Mouse (Mus musculus) neutrophil, adult 5-6 weeks (primary cell): Measurements from ENCODE around the gene Olfr105-ps. TPM values are rescaled to one million over a fixed set of nuclear protein-coding genes. Genes with fewer than 3 reads are reported as not detected.

ENCODE experiments used
- ATAC-seq: fragments of 151-379, 151-347 bp; 2 replicates; pipeline ENCODE4 v1.8.0; 2017; ENCODE audit warnings: mild to moderate bottlenecking, moderate TSS enrichment; ENCODE audit not compliant: insufficient number of reproducible peaks, poor library complexity, low FRiP score, severe bottlenecking; ENCODE audit errors: extremely low read depth
- total RNA-seq: library from RNA; stranded (forward); fragments of 200-1000 nt; gene quantifications from 2 replicates; pipeline ENCODE4 v1.2.3, GENCODE M21; 2017

The Olfr105-ps gene
- not detected in 2 replicates for total RNA-seq

GRCm38 (mm10) chr17:37378733-37379132 is at the start of gene Olfr105-ps:
Gene Olfr105-ps (plus strand): TSS chr17:37379033.
- ATAC-seq: no peak

GRCm38 (mm10) chr17:37339598-37339997 is 39.2 kb upstream of the Olfr105-ps start, which contains the start of gene Olfr103:
Gene Olfr103 (minus strand): TSS chr17:37339698.
- no peak for ATAC-seq

DNA sequence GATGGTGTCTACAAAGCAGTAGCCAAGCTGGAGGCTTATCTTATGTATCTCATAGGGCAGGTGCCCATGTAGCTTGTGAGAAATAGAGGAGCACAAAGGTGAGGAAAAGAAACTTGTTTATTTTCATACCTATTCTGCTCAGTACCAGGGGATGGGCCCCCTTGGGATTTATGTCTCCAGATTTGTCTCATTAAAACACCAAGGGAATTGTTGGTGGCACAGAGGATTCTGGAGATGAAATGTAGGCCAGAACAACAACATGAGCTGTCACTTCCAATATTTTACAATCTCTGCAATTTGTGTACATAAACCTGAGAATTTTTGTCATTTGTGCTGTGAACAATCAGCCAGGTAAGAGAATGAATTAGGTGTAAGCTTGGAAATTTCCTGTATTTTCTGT is 19.6 kb upstream of the Olfr105-ps start, which contains the start of gene Olfr104-ps:
Gene Olfr104-ps (plus strand): TSS at position 301 of the 400 bp plus-strand sequence.
- ATAC-seq: no peak

- ATAC-seq: no peak
Measured at GRCm38 (mm10) chr17:37390093-37390492, 11.3 kb downstream of the Olfr105-ps start, which contains the start of gene Olfr106-ps. Gene Olfr106-ps (plus strand): TSS chr17:37390393.

- ATAC-seq: no peak
Measured at GRCm38 (mm10) chr17:37398926-37399325, 20.1 kb downstream of the Olfr105-ps start, which contains the start of gene Olfr107. Gene Olfr107 (plus strand): TSS chr17:37399226.

- no peak for ATAC-seq
Measured at GRCm38 (mm10) chr17:37413380-37413779, 34.5 kb downstream of the Olfr105-ps start.

Other genes starting within 250 kb of the Olfr105-ps start
- gene Olfr93, start 217.5 kb upstream of the Olfr105-ps start, total RNA-seq: not detected in 2 replicates
- not detected in 2 replicates for gene Ubd, start 185.1 kb upstream of the Olfr105-ps start, total RNA-seq
- not detected in 2 replicates for gene Olfr94, start 178.0 kb upstream of the Olfr105-ps start, total RNA-seq
- gene Olfr95, start 165.9 kb upstream of the Olfr105-ps start, total RNA-seq: not detected in 2 replicates
- not detected in 2 replicates for gene Olfr96, start 158.9 kb upstream of the Olfr105-ps start, total RNA-seq
- gene Olfr97, start 141.7 kb upstream of the Olfr105-ps start, total RNA-seq: not detected in 2 replicates
- gene Olfr98, start 115.3 kb upstream of the Olfr105-ps start, total RNA-seq: 0.61 and 0.81 TPM in 2 replicates
- 78.4 and 81.0 TPM in 2 replicates for gene H2-M3, start 108.8 kb upstream of the Olfr105-ps start, total RNA-seq
- gene Olfr99, start 95.6 kb upstream of the Olfr105-ps start, total RNA-seq: 0.61 and 1.9 TPM in 2 replicates
- gene Olfr101, start 74.7 kb upstream of the Olfr105-ps start, total RNA-seq: not detected in 2 replicates
- not detected in 2 replicates for gene Olfr102, start 62.0 kb upstream of the Olfr105-ps start, total RNA-seq
- not detected in 2 replicates for gene Olfr103, start 39.3 kb upstream of the Olfr105-ps start, total RNA-seq
- not detected in 2 replicates for gene Olfr104-ps, start 19.5 kb upstream of the Olfr105-ps start, total RNA-seq
- gene Olfr106-ps, start 11.4 kb downstream of the Olfr105-ps start, total RNA-seq: not detected in 2 replicates
- not detected in 2 replicates for gene Olfr107, start 20.2 kb downstream of the Olfr105-ps start, total RNA-seq
- not detected in 2 replicates for gene Olfr108, start 66.4 kb downstream of the Olfr105-ps start, total RNA-seq
- 0.23 TPM in 1 of 2 replicates, not detected in the other for gene Olfr109, start 79.9 kb downstream of the Olfr105-ps start, total RNA-seq
- not detected in 2 replicates for gene H2-M2, start 104.5 kb downstream of the Olfr105-ps start, total RNA-seq
- not detected in 2 replicates for gene Olfr110, start 113.4 kb downstream of the Olfr105-ps start, total RNA-seq
- gene Olfr111, start 129.0 kb downstream of the Olfr105-ps start, total RNA-seq: not detected in 2 replicates
- not detected in 2 replicates for gene Olfr112, start 190.4 kb downstream of the Olfr105-ps start, total RNA-seq
- gene Olfr113, start 198.6 kb downstream of the Olfr105-ps start, total RNA-seq: not detected in 2 replicates
- not detected in 2 replicates for gene Olfr114, start 213.7 kb downstream of the Olfr105-ps start, total RNA-seq
- gene Olfr115, start 248.1 kb downstream of the Olfr105-ps start, total RNA-seq: not detected in 2 replicates
- gene Olfr116, start 248.2 kb downstream of the Olfr105-ps start, total RNA-seq: not detected in 2 replicates